Mouse (Mus musculus): ENCODE results near the gene Lmna. TPM values are rescaled to one million over a fixed set of nuclear protein-coding genes. Genes with fewer than 3 reads are reported as not detected.

Lmna gene
- polyA plus RNA-seq, 1 experiment from 2014 or later = 401 TPM

DNA sequence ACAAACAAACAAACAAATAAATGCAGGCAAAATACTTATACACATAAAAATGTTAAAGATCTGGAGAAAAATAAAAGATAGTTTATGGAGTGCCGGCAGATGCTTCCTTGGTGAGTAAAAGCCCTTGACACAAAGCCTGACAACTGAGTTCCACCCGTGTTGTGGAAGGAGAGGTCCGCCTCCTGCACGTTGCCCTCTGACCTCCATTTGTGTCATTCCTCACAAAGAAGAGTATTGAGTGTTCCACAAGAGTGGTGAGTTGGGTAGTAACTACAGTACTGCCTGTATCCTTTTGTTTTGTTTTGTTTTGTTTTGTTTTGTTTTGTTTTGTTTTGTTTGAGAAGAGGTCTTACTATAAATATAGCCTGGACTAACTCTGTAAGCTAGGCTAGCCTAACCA lies 10.2 kb downstream of the Lmna start:
- in situ Hi-C loops (cut with MboI; ENCODE audit: low pct_unique_long_range_greater_than_20kb) = no loop called here
- POLR2A ChIA-PET = interaction anchor here (6.0 kb wide), 1 partner anchor 9 kb away, joined by 75 read pairs; no protein-coding TSS in a partner anchor
- no peak for ATAC-seq

DNA sequence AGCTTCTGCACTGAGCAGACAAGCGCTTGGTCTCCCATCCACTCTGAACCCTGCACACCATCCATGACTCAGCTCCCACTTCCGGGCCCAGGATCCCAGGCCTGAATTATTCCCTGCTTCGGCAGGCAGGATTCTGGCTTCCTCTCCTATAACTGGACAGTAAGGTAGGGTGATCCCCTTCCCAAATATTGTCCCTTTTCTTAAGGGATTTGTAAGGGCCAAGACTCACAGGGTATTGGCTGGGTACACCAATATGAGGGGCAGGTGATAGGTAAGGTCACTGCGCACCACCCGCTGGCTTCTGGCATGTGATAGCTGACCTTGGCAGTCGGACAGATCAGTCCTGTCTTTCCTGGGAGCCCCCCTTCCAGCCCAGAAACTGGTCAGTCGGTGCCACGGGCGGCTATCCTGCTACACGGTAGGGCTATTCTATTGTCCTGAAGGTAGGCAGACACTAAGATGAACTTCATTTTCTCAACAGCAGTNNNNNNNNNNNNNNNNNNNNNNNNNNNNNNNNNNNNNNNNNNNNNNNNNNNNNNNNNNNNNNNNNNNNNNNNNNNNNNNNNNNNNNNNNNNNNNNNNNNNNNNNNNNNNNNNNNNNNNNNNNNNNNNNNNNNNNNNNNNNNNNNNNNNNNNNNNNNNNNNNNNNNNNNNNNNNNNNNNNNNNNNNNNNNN lies 13.9 kb downstream of the Lmna start:
- in situ Hi-C loops (cut with MboI; ENCODE audit: low pct_unique_long_range_greater_than_20kb) = no loop called here
- H3K27me3 ChIP-seq = no peaks in the 10 kb centered on the region
- ATAC-seq (no peak), DNase-seq (ENCODE audit: low read depth, low spot score) (no peak)
- TF ChIP-seq CTCF (IDR thresholded peaks at IDR 0.05) = no peak
- CTCF ChIA-PET = interaction anchor here (1.1 to 2.9 kb wide), 7 partner anchors 11 to 35 kb away, joined by 3 to 13 read pairs (median 6); no protein-coding TSS in a partner anchor
- POLR2A ChIA-PET = interaction anchor here (0.7 to 1.3 kb wide), 5 partner anchors 7 to 89 kb away, joined by 3 to 5 read pairs (median 4); partner anchors contain the start of gene Lmna

More for the DNA sequence above, 10.2 kb downstream of the Lmna start:
- no peak for DNase-seq (ENCODE audit: low read depth, low spot score)
- CTCF ChIA-PET = interaction anchor here (2.8 to 9.3 kb wide), 2 partner anchors 12 to 22 kb away, joined by 13 to 111 read pairs; no protein-coding TSS in a partner anchor
- H3K27me3 ChIP-seq = no peaks in the 10 kb centered on the region
- TF ChIP-seq CTCF (IDR thresholded peaks at IDR 0.05) = no peak

DNA sequence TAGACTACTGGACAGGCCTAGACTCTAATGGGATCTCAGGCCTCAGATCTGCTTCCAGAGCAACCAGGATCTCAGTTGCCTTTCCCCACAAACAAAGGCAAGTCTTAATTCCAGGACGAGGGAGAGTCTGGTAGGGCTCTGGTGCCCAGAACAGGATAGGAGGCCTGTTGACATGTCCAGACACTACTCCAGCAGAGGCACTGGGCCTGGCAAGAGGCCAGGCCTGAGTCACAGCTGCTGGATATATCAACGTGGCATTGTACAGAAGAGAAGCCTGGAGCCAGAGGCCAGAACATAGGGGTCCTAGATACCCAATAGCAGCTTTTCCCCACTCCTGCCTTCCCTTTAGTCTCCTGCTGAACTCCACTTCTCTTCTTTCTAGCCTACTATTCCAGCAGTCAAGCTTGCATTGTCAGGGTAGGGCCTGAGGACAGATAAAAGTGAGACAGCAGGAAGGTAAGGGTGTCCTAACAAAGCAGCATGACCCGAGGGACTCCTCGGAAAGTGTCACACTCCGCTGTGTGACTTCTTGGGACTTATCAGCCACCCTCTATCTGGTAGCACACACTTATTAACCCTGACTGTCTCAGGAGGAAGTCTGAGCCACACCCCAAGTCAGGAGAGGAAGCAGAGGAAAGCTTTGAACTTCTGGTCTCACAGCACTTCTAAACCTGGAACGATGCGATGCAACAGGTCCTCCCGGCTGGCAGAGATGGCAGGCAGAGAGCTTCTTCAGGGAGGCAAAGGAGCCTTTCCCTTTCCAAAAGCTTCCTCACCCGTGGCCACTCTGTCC lies 14.7 kb downstream of the Lmna start:
- DNase-seq (ENCODE audit: low read depth, low spot score) = peak; percentile 93
- ATAC-seq = no peak
- TF ChIP-seq CTCF (IDR thresholded peaks at IDR 0.05) = no peak
- H3K27me3 ChIP-seq = no peaks in the 10 kb centered on the region
- in situ Hi-C loops (cut with MboI; ENCODE audit: low pct_unique_long_range_greater_than_20kb) = no loop called here
- POLR2A ChIA-PET = interaction anchor here (1.1 to 1.3 kb wide), 4 partner anchors 8 to 89 kb away, joined by 3 to 5 read pairs (median 4); partner anchors contain the start of gene Lmna
- CTCF ChIA-PET = interaction anchor here (0.8 to 2.9 kb wide), 9 partner anchors 11 to 36 kb away, joined by 3 to 13 read pairs (median 4); no protein-coding TSS in a partner anchor

DNA sequence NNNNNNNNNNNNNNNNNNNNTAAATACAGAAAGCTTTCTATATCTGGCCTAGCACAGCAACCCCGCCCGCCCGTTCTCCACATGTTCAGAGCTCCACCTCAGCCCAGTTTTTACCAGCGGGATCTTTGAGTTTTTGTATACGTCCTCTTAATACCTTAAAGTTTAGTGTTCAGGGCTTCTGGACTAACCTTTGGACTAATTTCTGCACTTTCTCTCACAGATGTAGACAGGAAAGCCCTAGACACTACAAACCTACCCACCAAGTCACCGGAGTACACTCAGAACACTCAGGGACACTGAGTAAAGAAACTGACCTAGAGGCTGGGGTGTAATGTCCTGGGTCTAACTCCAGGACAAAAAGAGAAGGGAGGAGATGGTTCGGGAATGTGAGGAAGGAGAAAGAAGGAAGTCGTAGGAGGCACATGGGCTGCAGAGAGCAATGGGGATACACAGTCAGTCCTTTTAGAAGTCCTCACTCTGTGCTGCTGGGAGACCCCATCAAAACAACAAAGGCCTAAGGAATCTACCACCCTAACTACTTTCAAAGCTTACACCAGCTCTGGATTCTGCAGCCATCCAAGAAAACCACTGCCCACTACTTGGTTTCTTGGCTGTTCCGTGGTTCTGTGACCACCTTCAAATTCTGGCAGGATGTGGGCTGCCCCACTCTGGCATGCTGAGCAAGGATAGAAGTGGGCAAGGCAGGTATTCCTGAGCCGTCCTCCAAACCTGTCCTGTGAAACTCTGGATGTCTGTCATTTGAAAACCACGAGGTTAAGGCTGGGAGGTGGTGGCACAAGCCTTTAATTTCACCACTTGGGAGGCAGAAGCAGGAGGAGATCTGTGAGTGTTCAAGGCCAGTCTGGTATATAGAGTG lies 15.8 kb downstream of the Lmna start:
- TF ChIP-seq CTCF (IDR thresholded peaks at IDR 0.05) = no peak
- H3K27me3 ChIP-seq = no peaks in the 10 kb centered on the region
- ATAC-seq (no peak), DNase-seq (ENCODE audit: low read depth, low spot score) (no peak)
- ChIA-PET CTCF (interaction anchor here (0.8 to 2.9 kb wide), 5 partner anchors 21 to 37 kb away, joined by 3 to 13 read pairs (median 4); no protein-coding TSS in a partner anchor), POLR2A (interaction anchor here (0.5 to 7.1 kb wide), 3 partner anchors 8 to 128 kb away, joined by 3 to 75 read pairs (median 3); partner anchors contain the start of gene Lmna)
- in situ Hi-C loops (cut with MboI; ENCODE audit: low pct_unique_long_range_greater_than_20kb) = no loop called here

DNA sequence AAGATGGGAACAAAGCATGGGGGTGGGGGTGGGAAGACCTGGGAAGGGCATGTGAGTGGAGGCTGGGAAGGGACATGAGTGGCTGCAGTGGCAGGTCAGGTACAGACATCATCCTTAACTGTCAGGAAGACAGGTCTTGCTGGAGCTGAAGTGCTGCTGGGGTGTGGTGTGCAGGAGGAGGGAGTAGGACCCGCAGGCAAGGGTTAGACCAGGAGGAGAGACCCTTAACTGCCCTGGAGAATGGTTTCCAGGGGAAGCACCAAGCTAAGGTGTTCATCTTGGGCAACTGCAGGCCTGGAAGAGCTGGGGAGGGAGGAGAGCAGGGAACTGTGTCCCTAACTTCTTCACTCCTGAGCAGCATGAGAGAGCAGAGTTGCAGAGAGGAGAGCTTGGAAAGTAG lies 22.4 kb downstream of the Lmna start:
- ChIA-PET CTCF (interaction anchor here (1.1 to 15.7 kb wide), 9 partner anchors 8 to 81 kb away, joined by 3 to 484 read pairs (median 9); partner anchors contain the start of gene Lmna), POLR2A (interaction anchor here (0.6 to 7.1 kb wide), 8 partner anchors 8 to 149 kb away, joined by 4 to 75 read pairs (median 9); partner anchors contain the start of gene Lmna)
- no peak for DNase-seq (ENCODE audit: low read depth, low spot score)
- no peaks in the 10 kb centered on the region for H3K27me3 ChIP-seq
- ATAC-seq = no peak
- no peak for TF ChIP-seq CTCF (IDR thresholded peaks at IDR 0.05)
- in situ Hi-C loops (cut with MboI; ENCODE audit: low pct_unique_long_range_greater_than_20kb) = loop anchor here (5.0 kb wide), 1 partner anchor 35 kb away; no protein-coding TSS in a partner anchor

DNA sequence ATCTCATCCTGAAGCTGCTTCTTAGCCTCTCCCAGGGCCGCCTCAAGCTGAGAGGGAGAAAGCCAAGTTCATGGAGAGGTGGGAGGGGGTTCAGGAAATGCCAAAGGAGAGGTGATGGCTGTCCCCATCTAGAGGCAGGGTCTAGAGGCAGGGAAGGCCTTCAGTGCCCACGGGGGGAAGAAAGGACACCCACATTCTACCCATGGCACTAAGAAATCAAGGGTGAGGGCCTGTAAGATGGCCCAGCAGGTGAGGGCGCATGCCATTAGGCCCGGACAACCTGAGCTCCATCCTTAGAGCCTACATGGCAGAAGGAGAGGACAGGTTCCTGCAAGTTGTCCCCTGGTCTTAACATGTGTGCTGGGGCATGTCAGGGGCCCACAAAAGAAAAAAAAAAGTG lies 22.9 kb downstream of the Lmna start:
- no peak for ATAC-seq
- ChIA-PET CTCF (interaction anchor here (1.0 to 15.7 kb wide), 8 partner anchors 9 to 81 kb away, joined by 3 to 484 read pairs (median 8); partner anchors contain the start of gene Lmna), POLR2A (interaction anchor here (0.7 to 7.1 kb wide), 5 partner anchors 15 to 155 kb away, joined by 3 to 75 read pairs (median 12); no protein-coding TSS in a partner anchor)
- DNase-seq (ENCODE audit: low read depth, low spot score) = no peak
- in situ Hi-C loops (cut with MboI; ENCODE audit: low pct_unique_long_range_greater_than_20kb) = loop anchor here (5.0 kb wide), 1 partner anchor 35 kb away; no protein-coding TSS in a partner anchor
- no peaks in the 10 kb centered on the region for H3K27me3 ChIP-seq
- TF ChIP-seq CTCF (IDR thresholded peaks at IDR 0.05) = no peak

DNA sequence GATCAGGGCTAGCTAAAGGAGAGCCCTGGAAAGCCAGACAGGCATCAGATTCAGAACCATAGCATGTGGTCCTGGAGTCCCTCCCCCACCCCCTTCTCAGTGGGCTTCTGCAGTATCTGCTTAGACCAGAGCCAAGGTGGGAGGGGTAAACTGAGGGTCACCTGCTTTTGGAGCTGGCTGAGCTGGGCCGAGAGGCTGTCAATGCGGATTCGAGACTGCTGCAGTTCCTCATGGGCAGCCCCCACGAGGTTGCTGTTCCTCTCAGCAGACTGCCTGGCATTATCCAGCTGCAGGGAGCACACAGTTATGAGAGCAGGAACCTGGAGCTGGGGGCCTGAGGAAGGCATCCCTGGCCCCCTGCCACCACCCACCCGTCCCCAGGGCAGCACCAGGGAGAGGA lies 23.7 kb downstream of the Lmna start:
- ATAC-seq (no peak), DNase-seq (ENCODE audit: low read depth, low spot score) (no peak)
- in situ Hi-C loops (cut with MboI; ENCODE audit: low pct_unique_long_range_greater_than_20kb) = loop anchor here (5.0 kb wide), 1 partner anchor 36 kb away; no protein-coding TSS in a partner anchor
- no peaks in the 10 kb centered on the region for H3K27me3 ChIP-seq
- ChIA-PET POLR2A (interaction anchor here (0.7 to 3.3 kb wide), 4 partner anchors 18 to 154 kb away, joined by 3 to 12 read pairs (median 6); no protein-coding TSS in a partner anchor), CTCF (interaction anchor here (1.0 to 15.7 kb wide), 7 partner anchors 8 to 80 kb away, joined by 4 to 484 read pairs (median 9); partner anchors contain the start of gene Lmna)
- no peak for TF ChIP-seq CTCF (IDR thresholded peaks at IDR 0.05)

DNA sequence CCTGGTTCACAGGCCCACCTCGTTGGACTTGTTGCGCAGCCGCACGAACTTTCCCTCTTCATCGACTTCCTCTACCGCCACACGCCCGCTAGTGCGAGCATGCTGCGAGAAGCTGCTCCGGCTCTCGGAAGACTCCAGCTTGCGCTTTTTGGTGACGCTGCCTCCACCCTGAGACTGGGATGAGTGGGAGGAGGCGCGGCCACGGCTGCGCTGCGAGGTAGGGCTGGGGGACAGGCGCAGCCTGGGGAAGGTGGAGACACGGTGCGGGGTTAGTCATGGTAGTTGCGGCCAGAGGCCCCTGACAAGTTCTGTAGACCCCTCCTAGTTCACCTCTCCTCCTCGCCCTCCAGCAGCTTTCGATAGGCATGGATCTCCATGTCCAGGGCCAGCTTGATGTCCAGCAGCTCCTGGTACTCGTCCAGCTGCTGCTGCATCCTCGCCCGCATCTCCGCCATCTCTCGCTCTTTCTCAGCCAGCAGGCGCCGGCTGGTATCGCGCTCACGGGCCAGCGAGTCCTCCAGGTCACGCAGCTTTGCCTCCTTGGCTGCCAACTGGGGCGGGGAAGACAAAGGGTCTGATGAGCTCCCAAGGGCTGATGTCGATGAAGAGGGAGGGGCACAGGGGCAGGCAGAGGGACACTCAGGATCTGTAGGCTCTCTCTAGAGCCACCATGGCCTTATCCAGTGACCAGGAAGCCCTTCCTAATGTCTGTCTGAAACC lies 25.0 kb downstream of the Lmna start:
- CTCF ChIA-PET = interaction anchor here (0.8 to 15.7 kb wide), 11 partner anchors 10 to 109 kb away, joined by 3 to 484 read pairs (median 5); partner anchors contain the start of genes Lamtor2 and Lmna
- ATAC-seq (no peak), DNase-seq (ENCODE audit: low read depth, low spot score) (no peak)
- POLR2A ChIA-PET = interaction anchor here (1.3 to 3.3 kb wide), 4 partner anchors 19 to 77 kb away, joined by 4 to 19 read pairs (median 7); no protein-coding TSS in a partner anchor
- no peak for TF ChIP-seq CTCF (IDR thresholded peaks at IDR 0.05)
- in situ Hi-C loops (cut with MboI; ENCODE audit: low pct_unique_long_range_greater_than_20kb) = loop anchor here (5.0 kb wide), 1 partner anchor 38 kb away; no protein-coding TSS in a partner anchor
- H3K27me3 ChIP-seq = no peaks in the 10 kb centered on the region
